Mouse (Mus musculus): ENCODE results near the gene Alkbh1.

DNA sequence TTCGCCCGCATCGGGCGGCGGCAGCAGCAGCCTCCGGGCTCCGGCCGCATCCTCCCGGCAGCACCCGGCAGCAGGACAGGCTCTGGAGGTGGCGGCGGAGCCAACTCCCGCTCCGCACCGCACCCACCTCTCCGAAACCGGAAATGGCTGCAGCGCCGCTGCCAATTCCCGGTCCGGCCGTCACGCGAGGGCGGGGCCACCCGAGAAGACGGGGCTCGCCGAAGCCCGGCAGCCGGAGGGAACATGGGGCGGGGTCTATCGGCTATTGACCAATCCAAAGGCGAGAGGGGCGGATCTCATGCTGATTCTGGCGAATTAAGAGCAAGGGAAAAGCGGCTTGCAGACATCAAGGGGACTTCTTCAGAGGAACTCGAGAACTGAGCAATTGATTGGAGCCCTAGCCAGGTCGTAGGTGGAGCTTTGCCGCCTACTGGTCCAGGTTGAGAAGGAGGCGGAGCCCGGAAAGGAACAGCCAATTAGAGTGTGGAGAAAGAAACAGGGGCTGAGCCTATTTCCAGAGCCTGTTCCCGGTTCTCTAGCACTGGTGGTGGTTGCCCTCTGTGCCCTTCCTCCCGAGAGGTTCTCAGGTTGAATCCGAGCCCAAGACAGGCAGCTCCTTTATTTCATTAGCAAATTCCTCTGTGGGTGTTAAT is 55.6 kb downstream of the Alkbh1 start, which contains the start of gene Sptlc2:
- TF ChIP-seq IRF4 (IDR thresholded peaks at IDR 0.05; ENCODE audit: low read depth, low read length) (peak; percentile 58), EP300 (IDR thresholded peaks at IDR 0.05; ENCODE audit: low read length) (no peak), CTCF (conservative IDR thresholded peaks at IDR 0.05 in 1 of 2, IDR thresholded peaks at IDR 0.05 in 1 of 2; ENCODE audit: low read depth in 2 of 2, low read length in 2 of 2) (no peak), MXI1 (IDR thresholded peaks at IDR 0.05; ENCODE audit: low read depth, low read length) (peak; percentile 14; the same call in 1 of the 2 replicates), CHD2 (IDR thresholded peaks at IDR 0.05; ENCODE audit: low read length) (peak; percentile 93), ZKSCAN1 (IDR thresholded peaks at IDR 0.05; ENCODE audit: borderline replicate concordance, low read depth, low read length) (no peak), NRF1 (IDR thresholded peaks at IDR 0.05; ENCODE audit: low read depth, low read length) (peak; percentile 16; the same call in 1 of the 2 replicates), ZC3H11A (IDR thresholded peaks at IDR 0.05; ENCODE audit: low read depth, low read length) (no peak), POLR2A (IDR thresholded peaks at IDR 0.05; ENCODE audit: low read depth, low read length) (peak; percentile 88), ZNF384 (IDR thresholded peaks at IDR 0.05; ENCODE audit: low read depth, low read length) (no peak), MEF2A (IDR thresholded peaks at IDR 0.05; ENCODE audit: borderline replicate concordance, low read depth, low read length) (no peak), MAFK (IDR thresholded peaks at IDR 0.05; ENCODE audit: insufficient replicate concordance, low read length) (no peak), RCOR1 (conservative IDR thresholded peaks at IDR 0.05; ENCODE audit: low read depth, low read length) (no peak), SIN3A (IDR thresholded peaks at IDR 0.05; ENCODE audit: low read length) (peak; percentile 44)
